In the genomic region with DNA sequence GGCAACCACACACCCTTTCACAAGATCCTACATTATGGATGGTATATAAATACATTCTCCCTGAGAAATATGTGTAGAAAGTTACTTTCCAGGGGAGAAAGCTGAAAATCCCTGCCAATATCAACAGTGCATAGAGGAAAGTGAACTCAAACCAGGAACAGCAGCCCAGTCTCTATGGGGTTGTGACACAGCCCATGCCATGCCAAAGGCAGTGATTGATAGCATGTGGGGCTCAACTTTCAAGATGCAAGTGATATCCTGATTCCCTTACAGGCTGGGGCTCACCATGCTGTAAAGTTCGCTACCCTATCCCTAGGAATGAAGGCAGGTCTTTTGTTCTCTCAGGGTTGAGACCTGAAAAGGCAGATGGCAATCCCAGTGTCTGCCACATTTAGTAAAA, we compare ENCODE assay signal across 23 mouse cellular contexts.
DNase-seq lines count a peak whose midpoint lies in the region; ATAC-seq and TF ChIP-seq lines count a peak whose summit lies in the region.
"Had no signal": no experiment of that assay in that cellular context is flagged by ENCODE, and none has a peak within 500 bp of the region (broad histone marks: within the 10 kb centered on the region; RNA-seq: fewer than 3 reads in every experiment).

No protein-coding gene starts in this region.

- no peak for ATAC-seq in embryonic facial prominence, embryonic 11.5 days (replicated peaks; ENCODE audit: insufficient number of reproducible peaks, low FRiP score, low TSS enrichment, low read depth)
- no peak for ATAC-seq in kidney, postnatal 0 days (replicated peaks; ENCODE audit: low FRiP score, low read depth)
- ATAC-seq in intestine, embryonic 15.5 days, result no peak
- ATAC-seq: CD4-positive, CD25-positive, alpha-beta regulatory T cell, adult 4 months; forebrain, embryonic 15.5 days; intestine, embryonic 16.5 days had no signal

- H3K27ac ChIP-seq in embryonic facial prominence, embryonic 11.5 days (replicated peaks; ENCODE audit: low read depth, low read length), result no peak overlapping the region
- no peak overlapping the region for H3K27ac ChIP-seq in embryonic facial prominence, embryonic 10.5 days (replicated peaks)
- no peak overlapping the region for H3K27ac ChIP-seq in kidney, postnatal 0 days
- no peak overlapping the region for H3K27ac ChIP-seq in intestine, embryonic 15.5 days
- H3K27ac ChIP-seq: embryonic facial prominence, embryonic 12.5 days; forebrain, embryonic 15.5 days; heart, adult 2 months; hindbrain, embryonic 10.5 days; hindbrain, embryonic 14.5 days had no signal

- no peak for TF ChIP-seq CTCF in kidney, postnatal 0 days (IDR thresholded peaks at IDR 0.05; ENCODE audit: low read depth)

- no peaks in the 10 kb centered on the region for H3K4me1 ChIP-seq in embryonic facial prominence, embryonic 11.5 days (ENCODE audit: control insufficient read depth, insufficient read depth, low read length)
- H3K4me1 ChIP-seq in embryonic facial prominence, embryonic 10.5 days, result no peaks in the 10 kb centered on the region
- H3K4me1 ChIP-seq in kidney, postnatal 0 days (replicated peaks; ENCODE audit: insufficient read depth, low read length), result no peaks in the 10 kb centered on the region
- no peaks in the 10 kb centered on the region for H3K4me1 ChIP-seq in intestine, embryonic 15.5 days (replicated peaks)
- H3K4me1 ChIP-seq: embryonic facial prominence, embryonic 12.5 days; forebrain, embryonic 15.5 days; hindbrain, embryonic 10.5 days had no signal

- no peaks in the 10 kb centered on the region for H3K9me3 ChIP-seq in embryonic facial prominence, embryonic 11.5 days (replicated peaks; ENCODE audit: control insufficient read depth, low read length)
- H3K9me3 ChIP-seq in embryonic facial prominence, embryonic 10.5 days, result no peaks in the 10 kb centered on the region
- no peaks in the 10 kb centered on the region for H3K9me3 ChIP-seq in kidney, postnatal 0 days (replicated peaks; ENCODE audit: low read length)
- H3K9me3 ChIP-seq in intestine, embryonic 15.5 days, result no peaks in the 10 kb centered on the region
- H3K9me3 ChIP-seq: embryonic facial prominence, embryonic 12.5 days; forebrain, embryonic 15.5 days; hindbrain, embryonic 10.5 days had no signal

- DNase-seq in adrenal gland, postnatal 10 days, result peak; percentile 20
- DNase-seq in adrenal gland, postnatal 4 days (ENCODE audit: low spot score in 2 of 2), result no peak
- peak; percentile 10 for DNase-seq in embryonic facial prominence, embryonic 11.5 days (ENCODE audit: low spot score)
- DNase-seq in embryonic facial prominence, embryonic 10.5 days (ENCODE audit: low spot score), result no peak
- DNase-seq in kidney, postnatal 0 days (ENCODE audit: low spot score), result peak; percentile 28
- no peak for DNase-seq in kidney, adult 18-20 months
- no peak for DNase-seq in lung, postnatal 25 days (ENCODE audit: low spot score)
- DNase-seq: adrenal gland, postnatal 25 days; B cell, adult 2 months; cerebellum, adult 2 months; cerebellum, postnatal 10 days; gastrocnemius, postnatal 36 days; heart, adult 2 months had no signal

- no peaks in the 10 kb centered on the region for H3K27me3 ChIP-seq in embryonic facial prominence, embryonic 11.5 days (ENCODE audit: control insufficient read depth, insufficient read depth, low read length)
- H3K27me3 ChIP-seq in embryonic facial prominence, embryonic 10.5 days (replicated peaks; ENCODE audit: low read depth, poor library complexity, severe bottlenecking), result no peaks in the 10 kb centered on the region
- no peaks in the 10 kb centered on the region for H3K27me3 ChIP-seq in kidney, postnatal 0 days (ENCODE audit: insufficient read depth, low read length)
- H3K27me3 ChIP-seq in intestine, embryonic 15.5 days (replicated peaks), result no peaks in the 10 kb centered on the region
- H3K27me3 ChIP-seq: embryonic facial prominence, embryonic 12.5 days; forebrain, embryonic 15.5 days had no signal

- H3K9ac ChIP-seq in embryonic facial prominence, embryonic 11.5 days (replicated peaks; ENCODE audit: low read length), result no peak overlapping the region
- H3K9ac ChIP-seq in kidney, postnatal 0 days (ENCODE audit: low read depth, low read length), result no peak overlapping the region
- no peak overlapping the region for H3K9ac ChIP-seq in intestine, embryonic 15.5 days
- H3K9ac ChIP-seq: embryonic facial prominence, embryonic 12.5 days; forebrain, embryonic 15.5 days; hindbrain, embryonic 14.5 days had no signal

- H3K4me3 ChIP-seq in embryonic facial prominence, embryonic 11.5 days (ENCODE audit: low read depth, low read length), result no peak overlapping the region
- no peak overlapping the region for H3K4me3 ChIP-seq in embryonic facial prominence, embryonic 10.5 days
- no peak overlapping the region for H3K4me3 ChIP-seq in kidney, postnatal 0 days (replicated peaks; ENCODE audit: low read depth, low read length)
- H3K4me3 ChIP-seq in intestine, embryonic 15.5 days (replicated peaks), result no peak overlapping the region
- H3K4me3 ChIP-seq: embryonic facial prominence, embryonic 12.5 days; erythroblast, embryonic 14.5 days; forebrain, embryonic 15.5 days; heart, adult 2 months; hindbrain, embryonic 10.5 days had no signal

- H3K36me3 ChIP-seq in embryonic facial prominence, embryonic 11.5 days (replicated peaks; ENCODE audit: control insufficient read depth, insufficient read depth, low read depth, low read length), result no peaks in the 10 kb centered on the region
- H3K36me3 ChIP-seq in embryonic facial prominence, embryonic 10.5 days (replicated peaks), result no peaks in the 10 kb centered on the region
- no peaks in the 10 kb centered on the region for H3K36me3 ChIP-seq in kidney, postnatal 0 days (ENCODE audit: insufficient read depth, low read length)
- no peaks in the 10 kb centered on the region for H3K36me3 ChIP-seq in intestine, embryonic 15.5 days
- H3K36me3 ChIP-seq: embryonic facial prominence, embryonic 12.5 days; forebrain, embryonic 15.5 days; G1E; hindbrain, embryonic 10.5 days had no signal

- 70% methylated on average over 1 of the region's 1 CpGs for WGBS in embryonic facial prominence, embryonic 11.5 days
- 66% methylated on average over 1 of the region's 1 CpGs for WGBS in embryonic facial prominence, embryonic 10.5 days
- WGBS in kidney, postnatal 0 days, result 48% methylated on average over 1 of the region's 1 CpGs
- WGBS in intestine, embryonic 15.5 days, result 73% methylated on average over 1 of the region's 1 CpGs

- no peak overlapping the region for H3K4me2 ChIP-seq in embryonic facial prominence, embryonic 11.5 days (ENCODE audit: low read depth, low read length)
- no peak overlapping the region for H3K4me2 ChIP-seq in kidney, postnatal 0 days (ENCODE audit: low read length)
- no peak overlapping the region for H3K4me2 ChIP-seq in intestine, embryonic 15.5 days (replicated peaks)
- H3K4me2 ChIP-seq: embryonic facial prominence, embryonic 12.5 days; forebrain, embryonic 15.5 days; heart, embryonic 11.5 days; hindbrain, embryonic 14.5 days had no signal

Comparison
In these comparisons a context has a peak if more than half of its experiments do, and no peak if none do; other contexts are left out.
1. DNase-seq: peak in adrenal gland, postnatal 10 days (single experiment), embryonic facial prominence, embryonic 11.5 days (single experiment) and kidney, postnatal 0 days (single experiment); none in adrenal gland, postnatal 4 days (0 of 2), embryonic facial prominence, embryonic 10.5 days (single experiment), kidney, adult 18-20 months (single experiment) and lung, postnatal 25 days (single experiment).